Mouse (Mus musculus) 416B (cell line): ENCODE measurements around the gene Tspan18.

Source experiments
- DNase-seq: peaks from one replicate; pipeline ENCODE4 v3.0.0; 2011; ENCODE audit warnings: low read depth

Gene Tspan18

GRCm38 (mm10) chr2:93218353-93218990 is 115.8 kb downstream of the Tspan18 start:
- no peak for DNase-seq

DNA sequence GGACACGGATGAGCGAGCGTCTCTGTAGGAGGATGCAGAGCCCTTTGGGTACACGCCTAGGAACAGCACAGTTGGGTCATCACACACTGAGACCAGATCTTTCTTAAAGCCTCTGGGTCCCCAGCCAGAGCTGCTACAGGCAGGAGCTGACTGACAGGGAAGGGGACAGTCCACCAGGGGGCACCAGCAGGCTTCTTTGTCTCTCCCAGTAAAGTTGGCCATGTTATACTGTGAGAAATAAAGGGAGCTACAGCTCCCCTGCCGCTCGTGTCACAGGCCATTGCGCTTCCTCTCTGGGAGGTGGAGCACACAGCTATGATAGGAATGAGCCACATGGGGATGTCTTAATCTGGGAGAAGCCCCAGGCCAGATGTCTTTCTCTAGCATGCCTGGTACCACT is 117.3 kb downstream of the Tspan18 start:
- peak; percentile 63 for DNase-seq

DNA sequence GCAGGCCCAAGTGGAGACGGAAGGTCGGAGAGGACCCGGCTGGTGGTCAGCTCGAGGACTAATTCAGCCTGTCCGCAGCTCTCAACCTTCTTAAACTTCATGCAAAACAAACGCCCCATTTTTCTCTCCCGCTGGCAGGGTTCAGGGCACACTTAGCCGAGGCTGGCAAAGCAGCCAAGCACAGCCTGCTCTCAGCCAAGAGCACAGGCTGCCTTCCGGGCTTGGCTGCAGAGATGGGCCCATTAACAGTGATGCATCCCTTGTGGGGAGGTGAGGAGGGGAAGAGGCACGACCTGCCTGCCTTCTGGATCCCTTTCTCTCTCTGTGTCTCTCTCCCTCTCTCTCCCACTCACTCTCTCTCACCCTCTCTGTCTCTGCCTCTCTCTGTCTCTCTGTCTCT is 118.5 kb downstream of the Tspan18 start:
- DNase-seq, result no peak

DNA sequence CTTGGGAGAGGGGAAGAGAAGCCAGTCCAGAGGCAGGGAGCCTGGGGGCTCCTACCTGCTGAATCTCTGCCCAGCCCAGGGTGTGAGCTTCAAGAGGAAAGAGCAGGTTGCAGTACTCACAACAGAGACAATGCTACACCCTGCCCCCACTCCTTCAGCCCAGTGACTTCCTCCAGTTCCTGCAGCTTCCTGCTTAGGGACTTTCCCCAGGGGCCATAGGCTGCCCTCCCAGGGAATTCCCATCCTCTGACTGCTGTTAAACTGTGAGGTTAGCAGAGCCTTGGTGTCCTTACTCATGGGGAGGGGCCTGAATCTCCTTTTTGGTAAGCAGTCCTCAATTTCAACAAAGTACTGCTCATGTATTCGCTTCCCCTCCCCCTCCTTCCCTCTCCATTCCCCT is 120.1 kb downstream of the Tspan18 start:
- no peak for DNase-seq

GRCm38 (mm10) chr2:93212865-93213264 is 121.4 kb downstream of the Tspan18 start:
- DNase-seq, result no peak

- DNase-seq, result no peak
These were observed 121.9 kb downstream of the Tspan18 start for GRCm38 (mm10) chr2:93212386-93212785.

- no peak for DNase-seq
These were observed 128.2 kb downstream of the Tspan18 start for GRCm38 (mm10) chr2:93206126-93206525.

GRCm38 (mm10) chr2:93204571-93204970 is 129.7 kb downstream of the Tspan18 start:
- DNase-seq, result no peak

DNA sequence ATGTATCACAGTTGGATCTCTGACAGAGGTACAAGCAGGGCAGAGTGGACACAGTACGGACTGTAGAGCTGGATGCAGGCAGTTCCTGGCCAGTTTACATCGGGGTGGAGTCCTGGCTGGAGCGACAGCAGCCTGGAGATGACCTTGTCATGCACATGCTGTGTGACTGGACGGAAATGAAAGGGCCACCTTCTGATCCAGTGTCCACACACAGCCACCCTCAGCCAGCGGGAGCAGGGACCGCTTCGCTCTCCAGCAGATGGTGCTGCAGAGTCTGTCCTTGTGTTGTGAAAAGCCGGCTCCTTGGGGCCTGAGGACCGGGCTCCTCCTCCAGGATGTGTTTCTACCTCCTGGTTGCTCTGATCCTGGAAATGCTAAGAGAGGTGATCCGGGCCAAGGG is 130.6 kb downstream of the Tspan18 start:
- DNase-seq, result no peak

GRCm38 (mm10) chr2:93202782-93203181 is 131.5 kb downstream of the Tspan18 start:
- no peak for DNase-seq

DNA sequence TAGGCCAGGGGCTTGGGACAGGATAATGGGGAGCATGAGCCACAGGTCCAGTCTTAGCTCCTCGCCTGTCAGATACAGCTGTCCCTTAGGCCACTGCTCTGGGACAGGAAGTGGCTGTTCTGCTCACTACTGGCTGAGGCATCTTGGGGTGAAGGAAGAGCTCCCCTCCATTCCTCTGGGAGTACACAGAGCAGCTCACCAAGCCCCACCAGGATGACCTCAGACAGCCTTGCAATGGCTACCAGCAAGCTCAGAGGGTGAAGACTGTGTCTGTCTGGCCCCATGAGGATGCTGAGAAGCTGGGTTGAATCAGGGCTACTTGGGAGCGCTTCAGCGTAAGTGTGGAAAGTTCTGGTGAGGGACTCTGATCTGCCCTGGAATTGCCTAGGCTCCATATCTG is 132.3 kb downstream of the Tspan18 start:
- DNase-seq, result no peak

- no peak for DNase-seq
These were observed 133.5 kb downstream of the Tspan18 start for GRCm38 (mm10) chr2:93200681-93201340.

- DNase-seq, result peak; percentile 35
These were observed 134.8 kb downstream of the Tspan18 start for GRCm38 (mm10) chr2:93199531-93199974.

- peak; percentile 71 for DNase-seq
These were observed 135.5 kb downstream of the Tspan18 start for GRCm38 (mm10) chr2:93198846-93199245.

- no peak for DNase-seq
These were observed 140.5 kb downstream of the Tspan18 start for GRCm38 (mm10) chr2:93193806-93194205.

DNA sequence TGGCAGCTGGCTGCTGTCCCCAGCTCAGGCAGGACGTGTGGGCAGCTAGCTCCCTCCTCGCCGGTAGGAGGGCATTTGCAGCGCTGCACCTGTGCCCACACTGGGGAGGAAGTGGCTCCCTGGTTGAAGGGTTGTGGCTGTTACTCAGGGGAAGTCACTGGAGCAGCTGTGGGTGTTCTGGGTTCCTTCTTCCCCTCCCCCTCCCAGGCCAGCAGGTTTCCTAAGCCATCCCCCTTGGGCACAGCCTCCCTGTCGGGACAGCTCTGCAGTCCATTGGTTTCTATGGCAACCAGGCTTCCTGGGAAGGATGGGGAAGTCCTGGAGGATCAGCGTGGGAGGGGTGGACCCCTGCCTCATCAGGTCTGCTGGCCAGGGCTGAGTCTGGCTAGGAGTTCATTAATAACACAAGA is 141.6 kb downstream of the Tspan18 start:
- DNase-seq, result peak; percentile 86

DNA sequence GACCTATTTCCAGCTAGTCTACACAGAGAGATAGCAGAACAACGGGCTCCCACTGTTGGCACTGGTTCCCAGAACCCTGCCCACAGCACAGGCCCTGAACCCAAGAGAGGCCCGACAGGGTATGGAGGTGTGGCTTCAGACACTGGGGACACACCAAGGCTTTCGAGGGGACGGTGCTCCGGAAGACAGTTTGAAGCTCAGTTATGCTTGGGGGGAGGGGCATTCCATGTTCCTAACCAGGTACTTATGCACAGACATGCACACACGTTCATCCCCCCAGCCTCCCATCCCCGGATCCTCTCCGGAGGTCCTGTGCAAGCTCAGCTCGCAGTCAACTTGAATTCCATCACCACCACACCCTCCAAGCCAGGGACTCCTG is 142.1 kb downstream of the Tspan18 start:
- DNase-seq, result no peak

- DNase-seq, result no peak
These were observed 142.7 kb downstream of the Tspan18 start for GRCm38 (mm10) chr2:93191488-93192181.

DNA sequence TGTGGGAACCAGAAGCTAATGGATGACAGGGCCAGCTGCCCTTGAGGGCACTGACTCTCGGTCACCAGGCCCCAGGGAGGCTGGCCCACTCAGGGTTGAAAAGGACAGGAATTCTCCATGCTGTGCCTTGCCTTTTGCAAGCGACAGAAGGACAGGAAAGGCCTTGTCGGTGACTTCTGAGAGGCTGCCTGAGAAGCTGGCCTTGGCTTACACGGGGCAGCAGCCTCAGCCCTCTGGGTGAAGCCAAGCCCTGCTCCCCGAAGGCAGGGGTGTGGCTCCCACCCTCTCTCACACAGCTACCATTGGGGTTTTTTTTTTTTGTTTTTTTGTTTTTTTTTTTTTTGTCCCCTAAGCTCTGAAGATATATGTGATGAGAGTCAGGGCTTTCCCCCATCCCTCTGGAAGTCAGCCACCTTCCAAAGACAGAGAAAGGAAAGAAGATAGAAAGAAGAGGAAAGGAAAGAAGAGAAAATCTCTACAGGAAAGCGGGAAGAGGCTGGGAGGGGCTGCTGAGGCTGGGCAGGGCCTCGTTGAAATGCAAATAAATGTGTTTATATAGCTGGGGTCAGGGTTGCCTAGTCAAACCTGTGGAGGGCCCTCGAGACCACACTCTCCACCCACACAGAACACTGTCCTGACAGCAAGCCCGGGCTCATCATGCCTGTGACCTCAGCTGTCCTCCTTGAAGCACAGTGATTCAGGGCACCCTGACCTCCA is 143.4 kb downstream of the Tspan18 start:
- no peak for DNase-seq

DNA sequence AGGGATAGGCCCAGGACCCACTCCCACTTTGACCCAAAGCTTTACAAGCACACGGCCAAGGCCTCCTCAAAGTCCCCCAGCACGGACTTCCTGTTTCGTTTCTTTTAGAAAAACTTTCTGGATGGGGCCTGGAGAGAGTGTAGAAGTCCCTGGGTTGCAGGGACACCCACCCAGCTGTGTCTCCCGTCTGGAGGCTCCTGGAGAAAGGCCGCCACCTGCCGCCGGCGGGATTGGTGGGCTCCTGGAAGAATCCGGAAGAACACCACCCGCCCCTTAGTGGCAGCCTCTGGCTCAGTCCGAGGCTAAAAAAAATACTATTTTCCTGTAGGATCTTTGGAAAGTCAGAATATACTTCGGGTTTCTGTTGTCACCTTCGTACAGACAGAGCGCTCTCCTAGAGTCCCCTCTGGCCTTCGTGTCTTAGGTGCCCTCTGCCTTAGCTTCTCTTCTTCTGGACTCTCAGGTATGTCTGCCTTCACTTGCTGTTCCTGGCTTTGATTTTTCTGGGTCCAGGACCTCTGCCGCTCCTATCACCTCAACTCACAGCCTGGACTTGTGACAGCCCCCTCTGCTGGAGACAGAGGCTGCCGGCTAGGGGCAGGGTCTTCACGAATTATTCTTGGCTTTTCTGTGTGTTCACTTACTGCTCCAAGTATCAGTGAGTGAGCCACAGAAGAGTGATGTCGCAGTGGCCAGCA is 145.4 kb downstream of the Tspan18 start:
- no peak for DNase-seq

GRCm38 (mm10) chr2:93188020-93188760 is 146.1 kb downstream of the Tspan18 start:
- no peak for DNase-seq
